Mouse (Mus musculus): ENCODE results near the gene Gdpgp1.

- no peak for TF ChIP-seq EP300 (IDR thresholded peaks at IDR 0.05; ENCODE audit: low read depth)
- no peak for TF ChIP-seq CTCF (IDR thresholded peaks at IDR 0.05; ENCODE audit: low read depth)
Observed at GRCm38 (mm10) chr7:80276374-80276773, 43.7 kb downstream of the Gdpgp1 start.
